Mouse (Mus musculus) C2C12 (cell line): ENCODE results near the gene Klhl3.

Experiments
- CEBPB ChIP-seq: IDR thresholded peaks from one replicate; pipeline ENCODE4 v1.6.1; 2011; ENCODE audit warnings: low read depth, mild to moderate bottlenecking, control low read depth, moderate library complexity
- CTCF ChIP-seq: IDR thresholded peaks from one replicate; pipeline ENCODE4 v1.5.1; 2011; ENCODE audit not compliant: control insufficient read depth, insufficient read depth, insufficient read length
- FOSL1 ChIP-seq: IDR thresholded peaks from one replicate; pipeline ENCODE4 v1.8.0; 2011; ENCODE audit warnings: mild to moderate bottlenecking, low read length; ENCODE audit not compliant: poor library complexity, insufficient read depth, severe bottlenecking
- USF1 ChIP-seq: IDR thresholded peaks from one replicate; pipeline ENCODE4 v1.6.1; 2011; ENCODE audit warnings: low read depth, mild to moderate bottlenecking, control low read depth, moderate library complexity

GRCm38 (mm10) chr13:57984637-57985036 lies 128.8 kb downstream of the Klhl3 start:
- TF ChIP-seq CTCF (no peak), CEBPB (no peak), FOSL1 (no peak), USF1 (no peak)
